Mouse (Mus musculus) lung, postnatal 0 days (tissue): ENCODE measurements around the gene Clcc1.

Source experiments
- CTCF ChIP-seq: IDR thresholded peaks from 2 replicates; pipeline ENCODE4 v1.5.1; 2016; ENCODE audit warnings: antibody characterized with exemption, mild to moderate bottlenecking
- EP300 ChIP-seq: IDR thresholded peaks from 2 replicates; pipeline ENCODE4 v1.6.1; 2016; ENCODE audit warnings: antibody characterized with exemption, mild to moderate bottlenecking, control low read depth

DNA sequence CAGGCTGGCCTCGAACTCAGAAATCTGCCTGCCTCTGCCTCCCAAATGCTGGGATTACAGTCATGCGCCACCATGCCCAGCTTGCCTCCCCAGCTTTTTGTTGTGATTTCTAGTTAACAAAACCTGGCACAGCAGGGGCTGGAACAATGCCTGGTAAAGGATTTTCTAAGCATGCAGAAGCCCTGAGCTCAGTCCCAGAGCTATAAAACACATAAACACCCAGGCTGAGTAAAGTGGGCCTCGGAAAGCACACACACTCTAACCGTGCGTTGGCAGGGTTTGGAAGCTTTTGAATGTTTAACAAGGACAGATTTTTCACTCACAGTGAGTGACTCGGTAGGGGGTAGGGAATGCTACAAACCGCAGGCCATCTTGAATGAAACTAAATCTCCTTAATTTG, 7.7 kb upstream of the Clcc1 start:
- no peak for TF ChIP-seq CTCF
- TF ChIP-seq EP300, result no peak
